Mouse (Mus musculus) small intestine, adult 2 months (tissue): ENCODE data around the gene Erfe. TPM values are rescaled to one million over a fixed set of nuclear protein-coding genes. Genes with fewer than 3 reads are reported as not detected.

ENCODE experiments used
- H3K27ac ChIP-seq: fragments of 200-500 bp; 2 replicates; pipeline ENCODE4 v1.5.1; 2012; ENCODE audit warnings: low read depth, low read length, control low read depth, inconsistent platforms; ENCODE audit not compliant: insufficient read depth
- H3K27me3 ChIP-seq: fragments of 200-500 bp; 2 replicates; pipeline ENCODE4 v1.6.1; 2012; ENCODE audit warnings: mild to moderate bottlenecking, moderate library complexity, low read length, inconsistent platforms; ENCODE audit not compliant: control insufficient read depth, insufficient read depth
- H3K36me3 ChIP-seq: fragments of 200-500 bp; 2 replicates; pipeline ENCODE4 v1.6.1; 2012; ENCODE audit warnings: mild to moderate bottlenecking, low read length, control low read depth, inconsistent platforms; ENCODE audit not compliant: control insufficient read depth, insufficient read depth
- H3K4me1 ChIP-seq: fragments of 200-500 bp; 2 replicates; pipeline ENCODE4 v1.6.1; 2012; ENCODE audit warnings: low read length, inconsistent platforms, mixed read lengths; ENCODE audit not compliant: control insufficient read depth, insufficient read depth, insufficient read length
- H3K4me3 ChIP-seq: fragments of 200-500 bp; 2 replicates; pipeline ENCODE4 v1.5.1; 2012; ENCODE audit warnings: low read depth, mild to moderate bottlenecking, control low read depth, inconsistent platforms, low read length, moderate library complexity
- CTCF ChIP-seq: fragments of 200-500 bp; IDR thresholded peaks from 2 replicates; pipeline ENCODE4 v1.5.1; 2012; ENCODE audit warnings: low read depth, mild to moderate bottlenecking, control low read depth, inconsistent platforms, low read length, moderate library complexity, mixed read lengths; ENCODE audit not compliant: insufficient replicate concordance, insufficient read length; ENCODE audit errors: extremely low read depth
- POLR2A ChIP-seq: fragments of 200-500 bp; IDR thresholded peaks from 2 replicates; pipeline ENCODE4 v1.6.1; 2012; ENCODE audit warnings: low read depth, mild to moderate bottlenecking, control low read depth, inconsistent platforms, low read length, moderate library complexity
- WGBS: fragments of 180-500 bp; shearing (Covaris S2); methylation state at CpG from one replicate; pipeline ENCODE4 v1.1.7; 2018; 5-methylcytosine and 5-hydroxymethylcytosine counted together
- polyA plus RNA-seq: library from polyadenylated mRNA; depleted of rRNA; stranded (reverse); fragments of >200 nt; gene quantifications from 2 replicates; pipeline ENCODE4 v1.2.3, GENCODE M21; 2012

Gene Erfe
- polyA plus RNA-seq, 1 experiment = 7.3 TPM

- no peaks in the 10 kb centered on the region for H3K27me3 ChIP-seq
- no peak overlapping the region for H3K4me3 ChIP-seq
- H3K4me1 ChIP-seq = no peaks in the 10 kb centered on the region
- 80% methylated on average over 11 of the region's 11 CpGs for WGBS
- TF ChIP-seq POLR2A = no peak
- TF ChIP-seq CTCF = no peak
- H3K36me3 ChIP-seq = no peaks in the 10 kb centered on the region
- H3K27ac ChIP-seq = no peak overlapping the region
Observed at GRCm38 (mm10) chr1:91356105-91356504, 10.1 kb upstream of the Erfe start.

GRCm38 (mm10) chr1:91362113-91362512 lies 4.1 kb upstream of the Erfe start:
- Histone ChIP-seq H3K27ac (no peak overlapping the region), H3K36me3 (no peaks in the 10 kb centered on the region), H3K4me3 (no peak overlapping the region), H3K27me3 (no peaks in the 10 kb centered on the region), H3K4me1 (peaks cover 7% of the 10 kb centered on the region)
- no peak for TF ChIP-seq POLR2A
- TF ChIP-seq CTCF = no peak
- WGBS = 52% methylated on average over 5 of the region's 5 CpGs

GRCm38 (mm10) chr1:91364822-91365644 lies 1.2 kb upstream of the Erfe start:
- no peak overlapping the region for H3K4me3 ChIP-seq
- H3K36me3 ChIP-seq = no peaks in the 10 kb centered on the region
- no peaks in the 10 kb centered on the region for H3K27me3 ChIP-seq
- WGBS = 92% methylated on average over 16 of the region's 16 CpGs
- H3K27ac ChIP-seq = no peak overlapping the region
- peaks cover 24% of the 10 kb centered on the region for H3K4me1 ChIP-seq
- TF ChIP-seq CTCF = no peak

GRCm38 (mm10) chr1:91365816-91366214 lies 415 bp upstream of the Erfe start:
- Histone ChIP-seq H3K36me3 (0 out of 2 replicates have a peak, but pooled peaks cover 1% of the 10 kb centered on the region), H3K4me3 (peak overlapping the region; percentile 71), H3K27ac (no peak overlapping the region), H3K27me3 (no peaks in the 10 kb centered on the region), H3K4me1 (peaks cover 29% of the 10 kb centered on the region)
- 42% methylated on average over 8 of the region's 8 CpGs for WGBS
- TF ChIP-seq CTCF (no peak), POLR2A (no peak)

DNA sequence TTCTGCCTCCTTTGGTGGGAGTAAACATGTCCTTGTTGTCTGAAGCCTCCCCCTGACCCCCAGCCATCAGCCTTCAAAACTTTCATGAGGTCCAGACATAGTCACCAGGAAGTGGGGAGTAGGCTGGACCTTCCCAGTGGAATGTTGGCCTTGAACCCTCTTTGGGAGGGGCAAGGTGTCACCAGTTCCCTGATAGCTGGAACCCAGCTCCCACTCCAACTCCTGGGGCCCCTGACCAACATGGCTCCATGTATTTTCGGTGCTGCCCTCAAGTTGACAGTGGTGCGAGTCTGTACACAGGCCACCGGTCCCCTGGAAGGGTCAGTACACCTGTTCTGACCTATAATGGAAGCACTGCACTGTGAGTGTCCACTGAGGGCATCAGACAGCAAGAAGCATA lies 1.1 kb downstream of the Erfe start:
- peaks cover 9% of the 10 kb centered on the region; the same call in 1 of the 2 replicates for H3K36me3 ChIP-seq
- 90% methylated on average over 3 of the region's 3 CpGs for WGBS
- H3K4me1 ChIP-seq = peaks cover 29% of the 10 kb centered on the region
- H3K4me3 ChIP-seq = peak overlapping the region; percentile 21
- TF ChIP-seq POLR2A (no peak), CTCF (no peak)
- no peaks in the 10 kb centered on the region for H3K27me3 ChIP-seq
- H3K27ac ChIP-seq = no peak overlapping the region

DNA sequence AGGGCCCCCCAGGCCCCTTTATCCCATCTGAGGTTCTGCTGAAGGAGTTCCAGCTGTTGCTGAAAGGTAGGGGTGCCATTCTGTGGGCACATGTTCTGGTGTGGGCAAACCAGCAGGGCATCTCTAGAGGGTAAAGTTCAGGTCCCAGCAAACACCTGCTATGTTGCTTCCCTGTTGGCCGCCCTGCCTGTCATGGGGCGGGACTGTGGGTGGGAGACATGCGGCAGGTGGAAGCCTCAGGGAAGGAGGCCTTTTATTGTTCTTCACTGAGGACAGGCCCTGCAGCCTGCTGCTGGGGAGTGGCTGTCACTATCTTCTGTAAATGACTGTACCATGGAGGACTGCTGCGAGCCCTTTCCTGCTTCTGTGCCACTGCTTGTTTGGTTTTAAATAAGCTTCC lies 3.2 kb downstream of the Erfe start:
- Histone ChIP-seq H3K27me3 (no peaks in the 10 kb centered on the region), H3K36me3 (peaks cover 27% of the 10 kb centered on the region), H3K4me1 (peaks cover 29% of the 10 kb centered on the region), H3K4me3 (no peak overlapping the region), H3K27ac (peak overlapping the region; percentile 75)
- no peak for TF ChIP-seq CTCF
- no peak for TF ChIP-seq POLR2A
- 21% methylated on average over 4 of the region's 4 CpGs for WGBS

DNA sequence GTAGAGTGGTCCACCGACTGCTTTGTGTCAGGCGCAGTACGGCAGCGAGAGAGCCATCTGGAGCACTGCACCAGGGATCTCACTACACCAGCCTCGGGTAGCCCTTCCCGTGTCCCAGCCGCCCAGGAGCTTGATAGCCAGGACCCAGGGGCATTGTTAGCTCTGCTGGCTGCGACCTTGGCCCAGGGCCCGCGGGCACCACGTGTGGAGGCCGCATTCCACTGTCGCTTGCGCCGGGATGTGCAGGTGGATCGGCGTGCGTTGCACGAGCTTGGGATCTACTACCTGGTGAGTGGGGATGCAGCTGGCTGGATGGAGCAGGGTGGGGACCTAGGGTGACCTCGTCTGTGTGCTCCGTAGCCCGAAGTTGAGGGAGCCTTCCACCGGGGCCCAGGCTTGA lies 3.8 kb downstream of the Erfe start:
- peak overlapping the region; percentile 75 for H3K27ac ChIP-seq
- WGBS = 37% methylated on average over 23 of the region's 23 CpGs
- TF ChIP-seq POLR2A = no peak
- TF ChIP-seq CTCF = no peak
- peaks cover 29% of the 10 kb centered on the region for H3K4me1 ChIP-seq
- no peaks in the 10 kb centered on the region for H3K27me3 ChIP-seq
- H3K4me3 ChIP-seq = peak overlapping the region; percentile 0
- peaks cover 32% of the 10 kb centered on the region for H3K36me3 ChIP-seq
